Mouse (Mus musculus): ENCODE data around the gene Fam166b.

DNA sequence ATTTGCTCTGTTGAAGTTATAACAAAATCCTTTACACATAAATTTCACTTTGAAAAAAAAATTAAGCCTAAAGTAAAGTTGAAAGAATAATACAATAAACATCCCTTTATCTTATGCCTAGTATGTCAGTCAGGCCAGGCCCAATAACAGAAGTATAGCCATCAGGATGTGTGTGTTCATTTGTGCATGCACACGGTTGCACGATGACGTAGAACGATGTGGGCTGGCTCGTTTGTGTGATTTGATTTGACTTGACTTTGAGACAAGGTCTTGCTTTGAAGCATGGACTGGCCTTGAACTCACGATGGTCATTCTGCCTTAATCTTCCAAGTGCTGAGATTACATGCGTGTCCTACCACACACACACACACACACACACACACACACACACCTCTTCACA, 37.9 kb upstream of the Fam166b start:
- no peak for TF ChIP-seq GATA1 (IDR thresholded peaks at IDR 0.05; ENCODE audit: low read length)
- no peak for TF ChIP-seq TAL1 (IDR thresholded peaks at IDR 0.05; ENCODE audit: low read length)

Data from erythroblast, embryonic 14.5 days (primary cell).